Mouse (Mus musculus) midbrain, embryonic 14.5 days (tissue): Measurements from ENCODE around the gene Gm33543. TPM values are rescaled to one million over a fixed set of nuclear protein-coding genes. Genes with fewer than 3 reads are reported as not detected.

Source experiments
- ATAC-seq: fragments of 200-750 bp; cut with Nextera tagmentation; 2 replicates; pipeline ENCODE4 v1.8.0; 2017; ENCODE audit warnings: moderate number of reproducible peaks, moderate library complexity; ENCODE audit not compliant: low FRiP score, low TSS enrichment
- DNase-seq: peaks from one replicate; pipeline ENCODE4 v3.0.0-alpha.2; 2015
- H3K27ac ChIP-seq: fragments of 300-500 bp; sonication (generic); replicated peaks from 2 replicates; pipeline ENCODE4 v1.5.1; 2014; ENCODE audit warnings: mild to moderate bottlenecking, low read depth, low read length, moderate library complexity
- H3K27me3 ChIP-seq: fragments of 300-500 bp; sonication (generic); 2 replicates; pipeline ENCODE4 v1.6.1; 2014; ENCODE audit warnings: low read length, control low read depth, mixed read lengths; ENCODE audit not compliant: control insufficient read depth, insufficient read depth
- H3K36me3 ChIP-seq: fragments of 300-500 bp; sonication (generic); 2 replicates; pipeline ENCODE4 v1.6.1; 2014; ENCODE audit warnings: low read length, control low read depth; ENCODE audit not compliant: control insufficient read depth, insufficient read depth
- H3K4me1 ChIP-seq: fragments of 300-500 bp; sonication (generic); 2 replicates; pipeline ENCODE4 v1.6.1; 2014; ENCODE audit warnings: mild to moderate bottlenecking, antibody characterized with exemption, low read length, control low read depth; ENCODE audit not compliant: control insufficient read depth, insufficient read depth
- H3K4me2 ChIP-seq: fragments of 300-500 bp; sonication (generic); 2 replicates; pipeline ENCODE4 v1.6.1; 2014; ENCODE audit warnings: mild to moderate bottlenecking, low read length, moderate library complexity
- H3K4me3 ChIP-seq: fragments of 300-500 bp; sonication (generic); replicated peaks from 2 replicates; pipeline ENCODE4 v1.5.1; 2014; ENCODE audit warnings: low read depth, low read length
- H3K9ac ChIP-seq: fragments of 300-500 bp; sonication (generic); replicated peaks from 2 replicates; pipeline ENCODE4 v1.6.1; 2014; ENCODE audit warnings: mild to moderate bottlenecking, low read length, moderate library complexity
- H3K9me3 ChIP-seq: fragments of 300-500 bp; sonication (generic); 2 replicates; pipeline ENCODE4 v1.6.1; 2016; ENCODE audit warnings: low read length, control low read depth, mixed read lengths; ENCODE audit not compliant: control insufficient read depth
- WGBS: fragments of 180-500 bp; shearing (Covaris S2); extraction: QIAGEN DNeasy Blood & Tissue Kit; methylation state at CpG from one replicate; pipeline ENCODE4 v1.1.7; 2014; 5-methylcytosine and 5-hydroxymethylcytosine counted together
- polyA plus RNA-seq: library from polyadenylated mRNA; unstranded; fragments of >200 nt; fragmentation: Nextera tagmentation; extraction: Ambion mirVana; gene quantifications from 2 replicates; pipeline ENCODE4 v1.2.1, GENCODE M21; 2014

Gm33543 gene
- polyA plus RNA-seq, 1 experiment from 2014 or later: not detected

DNA sequence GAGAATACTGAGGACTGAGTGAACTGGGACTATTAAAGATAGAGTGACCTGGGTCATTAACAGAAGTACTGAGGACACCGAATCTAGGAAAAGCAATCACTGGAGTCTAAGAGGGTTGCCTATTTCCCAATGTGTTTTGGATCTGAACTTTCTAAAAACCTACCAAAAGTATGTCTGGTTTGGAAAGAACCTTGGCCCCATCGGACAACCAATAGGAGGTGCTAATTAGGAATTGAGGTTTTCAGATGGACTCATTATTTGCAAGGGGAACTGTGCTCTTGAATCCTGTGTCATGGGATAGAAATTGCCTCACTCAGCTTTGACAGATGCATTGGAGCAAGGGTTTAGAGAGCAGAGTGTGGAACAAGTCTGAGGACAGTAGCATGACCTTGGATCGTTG, 1.5 kb downstream of the Gm33543 start:
- no peak overlapping the region for H3K4me3 ChIP-seq
- no peaks in the 10 kb centered on the region for H3K9me3 ChIP-seq
- no peaks in the 10 kb centered on the region for H3K27me3 ChIP-seq
- H3K4me2 ChIP-seq: no peak overlapping the region
- H3K9ac ChIP-seq: no peak overlapping the region
- DNase-seq (no peak), ATAC-seq (no peak)
- 99% methylated on average over 3 of the region's 3 CpGs for WGBS
- H3K36me3 ChIP-seq: no peaks in the 10 kb centered on the region
- H3K4me1 ChIP-seq: no peaks in the 10 kb centered on the region
- H3K27ac ChIP-seq: no peak overlapping the region

- Histone ChIP-seq H3K4me1 (no peaks in the 10 kb centered on the region), H3K36me3 (no peaks in the 10 kb centered on the region), H3K27me3 (no peaks in the 10 kb centered on the region), H3K4me3 (no peak overlapping the region), H3K9me3 (no peaks in the 10 kb centered on the region), H3K4me2 (no peak overlapping the region), H3K9ac (no peak overlapping the region), H3K27ac (no peak overlapping the region)
- ATAC-seq (no peak), DNase-seq (no peak)
- 19% methylated on average over 3 of the region's 3 CpGs for WGBS
These were observed 2.9 kb downstream of the Gm33543 start for GRCm38 (mm10) chr10:95839803-95840202.

DNA sequence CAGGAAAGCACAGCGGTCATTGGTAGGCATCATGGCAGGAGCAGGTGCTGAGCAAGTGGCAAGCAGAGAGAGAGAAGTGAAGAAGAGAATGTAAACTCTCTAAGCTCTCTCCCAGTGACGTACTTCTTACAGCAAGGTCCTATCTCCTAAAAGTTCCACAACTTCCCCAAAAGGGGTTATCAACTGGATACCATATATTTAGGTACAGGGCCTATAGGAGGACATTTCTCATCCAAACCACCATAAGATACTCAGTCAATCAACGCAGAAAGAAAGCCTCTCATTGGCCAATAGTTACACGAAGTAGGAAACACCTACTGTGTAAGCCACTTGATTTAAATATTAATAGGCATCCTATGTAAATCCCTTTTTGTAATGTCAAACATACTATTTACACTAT, 3.7 kb downstream of the Gm33543 start:
- Histone ChIP-seq H3K27ac (no peak overlapping the region), H3K36me3 (no peaks in the 10 kb centered on the region), H3K4me2 (no peak overlapping the region), H3K9me3 (no peaks in the 10 kb centered on the region), H3K4me3 (no peak overlapping the region), H3K9ac (no peak overlapping the region), H3K4me1 (no peaks in the 10 kb centered on the region), H3K27me3 (no peaks in the 10 kb centered on the region)
- DNase-seq: no peak
- WGBS: 91% methylated on average over 4 of the region's 4 CpGs
- no peak for ATAC-seq

DNA sequence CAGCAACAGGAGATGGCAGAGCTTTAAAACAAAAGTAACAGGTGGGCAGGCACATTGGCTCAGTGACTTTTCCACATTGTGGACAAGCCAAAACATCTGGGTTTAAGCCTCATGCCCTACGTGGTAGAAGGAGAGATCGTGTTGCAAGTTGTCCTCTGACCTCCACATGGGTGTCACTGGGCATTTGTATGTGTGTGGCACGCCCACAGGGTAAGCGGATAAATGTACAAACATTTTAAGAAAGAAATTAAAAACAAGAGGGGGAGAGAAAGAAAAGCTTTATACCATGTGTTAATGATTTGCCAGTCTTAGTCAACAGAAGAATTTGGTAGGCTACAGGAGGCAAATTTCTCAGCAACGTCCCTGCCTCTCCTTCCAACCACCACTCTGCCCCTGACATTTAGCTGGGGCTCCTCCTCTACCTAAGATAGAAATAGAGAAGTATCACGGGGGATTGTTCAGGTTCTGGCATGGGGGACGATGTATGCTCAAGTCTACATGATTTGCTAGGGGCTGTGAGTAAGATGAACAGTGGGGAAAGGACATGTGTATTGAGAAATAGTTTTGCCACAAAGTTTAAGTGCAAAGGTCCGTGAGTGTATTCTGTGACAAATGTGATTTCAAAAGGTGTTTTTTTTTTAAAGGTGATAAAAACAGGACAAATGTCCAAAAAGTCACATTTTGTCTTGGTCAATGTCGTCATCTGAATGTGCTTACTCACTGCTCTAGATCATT, 6.0 kb downstream of the Gm33543 start:
- H3K4me1 ChIP-seq: no peaks in the 10 kb centered on the region
- WGBS: 83% methylated on average over 9 of the region's 9 CpGs
- H3K9me3 ChIP-seq: no peaks in the 10 kb centered on the region
- H3K27me3 ChIP-seq: no peaks in the 10 kb centered on the region
- no peak for DNase-seq
- H3K4me3 ChIP-seq: no peak overlapping the region
- H3K36me3 ChIP-seq: no peaks in the 10 kb centered on the region
- H3K27ac ChIP-seq: no peak overlapping the region
- H3K4me2 ChIP-seq: no peak overlapping the region
- no peak for ATAC-seq
- H3K9ac ChIP-seq: no peak overlapping the region

DNA sequence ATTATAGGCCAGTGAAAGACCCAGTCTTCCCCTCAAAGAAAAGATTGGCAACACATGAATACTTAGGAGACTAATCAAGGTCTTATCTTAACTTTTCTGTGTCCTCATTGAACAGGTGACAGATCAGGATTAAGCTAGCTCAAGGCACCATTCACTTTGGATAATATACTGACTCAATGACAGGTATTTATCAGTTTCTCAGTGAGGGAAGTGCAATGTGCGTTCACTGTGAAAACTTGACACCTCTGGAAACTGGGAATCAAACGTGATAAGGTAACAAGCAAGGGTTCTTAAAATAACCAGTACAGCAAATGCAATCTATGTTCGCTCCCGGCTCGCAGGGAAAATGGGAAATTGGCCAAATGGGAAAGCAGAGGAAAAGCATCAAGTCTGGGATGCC, 11.8 kb downstream of the Gm33543 start:
- no peak for ATAC-seq
- no peak overlapping the region for H3K4me2 ChIP-seq
- no peak overlapping the region for H3K9ac ChIP-seq
- no peak overlapping the region for H3K4me3 ChIP-seq
- H3K9me3 ChIP-seq: no peaks in the 10 kb centered on the region
- no peaks in the 10 kb centered on the region for H3K27me3 ChIP-seq
- H3K4me1 ChIP-seq: no peaks in the 10 kb centered on the region
- H3K27ac ChIP-seq: no peak overlapping the region
- DNase-seq: no peak
- no peaks in the 10 kb centered on the region for H3K36me3 ChIP-seq
- 82% methylated on average over 5 of the region's 5 CpGs for WGBS

DNA sequence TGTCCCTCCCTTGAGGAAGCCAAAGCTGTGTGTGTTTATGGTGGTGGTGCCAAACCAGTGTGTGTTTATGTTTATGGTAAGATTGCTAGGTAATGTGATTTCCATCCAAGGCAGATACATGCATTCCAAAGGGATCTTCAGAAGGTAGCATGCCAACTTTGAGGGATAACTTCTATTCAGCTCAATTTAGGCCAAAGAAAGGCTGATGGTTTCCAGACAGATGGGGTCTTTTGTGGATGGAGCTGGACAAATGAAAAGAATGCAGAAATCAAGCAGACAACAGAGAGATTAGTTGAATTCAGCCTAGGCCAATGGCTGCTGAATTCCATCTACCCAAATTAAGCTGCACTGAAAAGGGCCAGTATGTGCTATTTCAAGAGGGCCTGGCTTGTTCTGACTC, 13.3 kb downstream of the Gm33543 start:
- Histone ChIP-seq H3K27ac (no peak overlapping the region), H3K9me3 (no peaks in the 10 kb centered on the region), H3K9ac (no peak overlapping the region), H3K4me1 (no peaks in the 10 kb centered on the region), H3K27me3 (no peaks in the 10 kb centered on the region), H3K4me2 (no peak overlapping the region), H3K36me3 (no peaks in the 10 kb centered on the region), H3K4me3 (no peak overlapping the region)
- ATAC-seq: no peak
- no peak for DNase-seq

DNA sequence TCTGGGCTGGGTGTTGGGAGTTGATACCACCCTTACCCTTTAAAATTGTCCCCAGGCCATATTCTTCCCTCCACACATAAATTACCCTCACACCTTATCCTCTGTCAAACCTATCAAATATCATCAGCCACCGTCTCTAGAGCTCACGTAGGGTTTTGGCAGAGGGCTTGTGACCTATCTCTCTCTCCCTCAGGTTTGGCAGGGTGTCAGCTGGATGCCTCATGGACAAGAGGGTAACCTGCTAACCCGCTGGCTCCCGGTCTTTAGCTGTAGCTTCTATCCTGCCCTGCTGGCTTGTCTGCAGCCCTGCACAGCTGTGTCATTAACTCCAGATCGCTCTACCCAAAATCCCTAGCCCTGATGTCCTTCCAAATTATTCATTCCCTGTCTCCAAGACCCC, 14.4 kb downstream of the Gm33543 start:
- ATAC-seq (no peak), DNase-seq (no peak)
- H3K9ac ChIP-seq: no peak overlapping the region
- 90% methylated on average over 5 of the region's 5 CpGs for WGBS
- H3K27me3 ChIP-seq: no peaks in the 10 kb centered on the region
- no peak overlapping the region for H3K4me2 ChIP-seq
- no peaks in the 10 kb centered on the region for H3K4me1 ChIP-seq
- H3K4me3 ChIP-seq: no peak overlapping the region
- H3K9me3 ChIP-seq: no peaks in the 10 kb centered on the region
- no peaks in the 10 kb centered on the region for H3K36me3 ChIP-seq
- no peak overlapping the region for H3K27ac ChIP-seq

DNA sequence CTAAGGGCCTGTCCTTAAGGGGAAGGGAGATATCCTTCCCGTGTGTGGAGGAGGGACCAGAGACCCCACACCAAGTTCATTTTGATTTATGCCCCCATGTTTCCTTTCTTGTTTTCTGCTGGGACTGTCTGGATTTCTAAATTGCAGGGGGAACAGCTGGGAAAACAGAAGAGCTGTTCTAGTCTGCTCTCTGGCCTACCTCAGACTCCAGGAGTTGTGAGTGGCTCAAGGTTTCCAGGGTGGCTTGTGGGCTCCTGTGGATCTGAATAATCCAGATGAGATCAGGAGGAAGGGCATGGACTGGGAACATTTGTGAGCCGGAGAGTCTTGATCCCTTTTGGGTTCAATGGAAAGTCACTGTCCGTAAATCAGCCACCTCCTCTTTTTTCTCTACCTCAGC, 17.1 kb downstream of the Gm33543 start:
- DNase-seq (no peak), ATAC-seq (no peak)
- Histone ChIP-seq H3K36me3 (no peaks in the 10 kb centered on the region), H3K9ac (no peak overlapping the region), H3K4me1 (no peaks in the 10 kb centered on the region), H3K27ac (no peak overlapping the region), H3K27me3 (no peaks in the 10 kb centered on the region), H3K9me3 (no peaks in the 10 kb centered on the region), H3K4me2 (no peak overlapping the region), H3K4me3 (no peak overlapping the region)
- whole genome bisulfite sequencing: 39% methylated on average over 3 of the region's 3 CpGs

- WGBS: 94% methylated on average over 2 of the region's 2 CpGs
These were observed 24.2 kb downstream of the Gm33543 start for GRCm38 (mm10) chr10:95818506-95818905.

More at GRCm38 (mm10) chr10:95818506-95818905, 24.2 kb downstream of the Gm33543 start:
- no peak overlapping the region for H3K4me3 ChIP-seq
- DNase-seq: no peak
- no peak overlapping the region for H3K4me2 ChIP-seq
- H3K27ac ChIP-seq: no peak overlapping the region
- H3K27me3 ChIP-seq: no peaks in the 10 kb centered on the region
- ATAC-seq: no peak
- H3K9ac ChIP-seq: no peak overlapping the region
- no peaks in the 10 kb centered on the region for H3K36me3 ChIP-seq
- H3K9me3 ChIP-seq: no peaks in the 10 kb centered on the region
- 0 out of 2 replicates have a peak, but pooled peaks cover 3% of the 10 kb centered on the region for H3K4me1 ChIP-seq
